Mouse (Mus musculus) myocyte (in vitro differentiated cells): Measurements from ENCODE around the gene Cldn16.

Experiments
- CEBPB ChIP-seq: IDR thresholded peaks from 2 replicates; pipeline ENCODE4 v1.6.1; 2011; ENCODE audit warnings: mild to moderate bottlenecking, moderate library complexity; ENCODE audit not compliant: poor library complexity, insufficient read depth, severe bottlenecking
- E2F4 ChIP-seq: IDR thresholded peaks from one replicate; pipeline ENCODE4 v1.6.1; 2011; ENCODE audit warnings: mild to moderate bottlenecking, control low read depth, moderate library complexity; ENCODE audit not compliant: insufficient read depth
- MAX ChIP-seq: IDR thresholded peaks from one replicate; pipeline ENCODE4 v1.6.1; 2011; ENCODE audit warnings: low read depth, mild to moderate bottlenecking, control low read depth
- POLR2A ChIP-seq: IDR thresholded peaks from one replicate; pipeline ENCODE4 v1.6.1; 2011; ENCODE audit warnings: low read depth, mild to moderate bottlenecking, control low read depth, moderate library complexity; ENCODE audit not compliant: insufficient read length
- POLR2AphosphoS2 ChIP-seq: IDR thresholded peaks from one replicate; pipeline ENCODE4 v1.6.1; 2011; ENCODE audit warnings: low read depth, control low read depth; ENCODE audit not compliant: insufficient read length
- SRF ChIP-seq: IDR thresholded peaks from one replicate; pipeline ENCODE4 v1.6.1; 2011; ENCODE audit warnings: low read depth; ENCODE audit not compliant: control insufficient read depth, insufficient read length
- TCF12 ChIP-seq: IDR thresholded peaks from one replicate; pipeline ENCODE4 v1.6.1; 2011; ENCODE audit warnings: mild to moderate bottlenecking, control low read depth; ENCODE audit not compliant: poor library complexity, insufficient read depth, severe bottlenecking
- USF1 ChIP-seq: IDR thresholded peaks from one replicate; pipeline ENCODE4 v1.6.1; 2011; ENCODE audit warnings: low read depth, mild to moderate bottlenecking, control low read depth, moderate library complexity

GRCm38 (mm10) chr16:26456182-26456581, 6.8 kb upstream of the Cldn16 start:
- TF ChIP-seq USF1 (no peak), POLR2AphosphoS2 (no peak), TCF12 (no peak), CEBPB (no peak), POLR2A (no peak), SRF (no peak), MAX (no peak), E2F4 (no peak)
